In the genomic region with DNA sequence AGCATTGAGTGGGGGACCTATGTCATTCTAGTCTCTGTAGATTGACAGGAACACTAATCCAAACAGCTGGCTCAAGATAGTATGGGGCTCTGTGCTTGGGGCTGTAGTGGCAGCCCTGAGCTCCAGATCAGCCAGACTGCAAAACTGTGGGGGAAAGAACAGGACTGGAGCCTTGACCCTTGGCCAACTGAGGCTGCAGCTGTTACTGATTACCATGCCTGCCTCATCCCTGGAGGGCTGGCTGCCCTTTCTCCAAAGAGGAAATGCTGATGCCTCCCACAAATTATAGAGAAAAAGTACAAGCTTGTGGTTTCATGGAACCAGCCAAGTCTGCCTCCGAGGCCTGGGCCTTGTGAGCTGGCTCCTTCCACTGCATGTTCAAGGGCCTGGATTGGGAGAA, we compare ENCODE assay signal across 8 mouse cellular contexts. TPM values are rescaled to one million over a fixed set of nuclear protein-coding genes. Genes with fewer than 3 reads are reported as not detected.
A peak's percentile ranks its signal among the peaks of the same experiment; 100 is the strongest.
DNase-seq lines count a peak whose midpoint lies in the region; ATAC-seq lines count a peak whose summit lies in the region.

No protein-coding gene starts in this region.

- DNase-seq in Muller cell, postnatal 12 days (ENCODE audit: inconsistent ontology term): peak; percentile 78
- peak; percentile 12 for DNase-seq in adrenal gland, postnatal 25 days
- peak; percentile 38 to 46 for DNase-seq in heart, postnatal 10 days
- no peak for DNase-seq in urinary bladder, adult 18-20 months (ENCODE audit: low spot score in 2 of 2)
- no peak for DNase-seq in left cerebral cortex, adult 8-10 months (ENCODE audit: low spot score in 2 of 2)

- H3K4me1 ChIP-seq in limb, embryonic 15.5 days: peaks cover 38% of the 10 kb centered on the region
- no peaks in the 10 kb centered on the region; the same call in 1 of the 2 replicates for H3K4me1 ChIP-seq in forebrain, embryonic 16.5 days (replicated peaks; ENCODE audit: control insufficient read depth, insufficient read depth, low read length)

- H3K27me3 ChIP-seq in limb, embryonic 15.5 days: no peaks in the 10 kb centered on the region
- H3K27me3 ChIP-seq in forebrain, embryonic 16.5 days (replicated peaks; ENCODE audit: control insufficient read depth, insufficient read depth, low read length): no peaks in the 10 kb centered on the region

- H3K27ac ChIP-seq in limb, embryonic 15.5 days: peak overlapping the region; percentile 81
- no peak overlapping the region for H3K27ac ChIP-seq in forebrain, embryonic 16.5 days (ENCODE audit: low read length)

- no peak overlapping the region for H3K9ac ChIP-seq in limb, embryonic 15.5 days
- H3K9ac ChIP-seq in forebrain, embryonic 16.5 days (replicated peaks; ENCODE audit: low read depth, low read length): no peak overlapping the region

- WGBS in limb, embryonic 15.5 days: 26% methylated on average over 1 of the region's 1 CpGs
- 93% methylated on average over 1 of the region's 1 CpGs for WGBS in forebrain, embryonic 16.5 days

- ATAC-seq in limb, embryonic 15.5 days (ENCODE audit: insufficient number of reproducible peaks, low FRiP score, low TSS enrichment, low read depth): peak; percentile 54
- ATAC-seq in megakaryocyte-erythroid progenitor cell, adult 5-6 weeks (replicated peaks; ENCODE audit: low FRiP score, low TSS enrichment, poor library complexity, severe bottlenecking): no peak
- no peak for ATAC-seq in forebrain, embryonic 16.5 days

- H3K4me3 ChIP-seq in limb, embryonic 15.5 days: no peak overlapping the region
- H3K4me3 ChIP-seq in forebrain, embryonic 16.5 days (replicated peaks; ENCODE audit: low read length): no peak overlapping the region

- H3K4me2 ChIP-seq in limb, embryonic 15.5 days: no peak overlapping the region
- no peak overlapping the region for H3K4me2 ChIP-seq in forebrain, embryonic 16.5 days (ENCODE audit: low read length)

- H3K9me3 ChIP-seq in limb, embryonic 15.5 days: no peaks in the 10 kb centered on the region
- no peaks in the 10 kb centered on the region for H3K9me3 ChIP-seq in forebrain, embryonic 16.5 days (ENCODE audit: control insufficient read depth, low read length)

- intact Hi-C loops in heart, postnatal 10 days (cut with DNase I): no loop called here

- no peaks in the 10 kb centered on the region for H3K36me3 ChIP-seq in limb, embryonic 15.5 days
- no peaks in the 10 kb centered on the region for H3K36me3 ChIP-seq in forebrain, embryonic 16.5 days (ENCODE audit: control insufficient read depth, insufficient read depth)

RNA-seq across cellular contexts. Expression of a gene that starts 36.2 kb away (rescaled TPM):
- total RNA-seq in adrenal gland, postnatal 25 days (2021): 11.9 and 15.8 TPM in 2 replicates
- 1 to 10 TPM; 6.7 to 8.2 TPM for total RNA-seq in heart, postnatal 10 days (2021)
- 10.1 and 11.9 TPM in 2 replicates for polyA plus RNA-seq in limb, embryonic 15.5 days (2015; fragmentation: Nextera tagmentation; extraction: Ambion mirVana)
- total RNA-seq in megakaryocyte-erythroid progenitor cell, adult 5-6 weeks (2014; fragmentation: Nextera tagmentation): 5.4 and 9.9 TPM in 2 replicates
- 7.3 and 7.7 TPM in 2 replicates for total RNA-seq in megakaryocyte-erythroid progenitor cell, adult 5-6 weeks (2017)
- polyA plus RNA-seq in forebrain, embryonic 16.5 days (2015; fragmentation: Nextera tagmentation; extraction: Ambion mirVana): 12.0 and 19.7 TPM in 2 replicates
- total RNA-seq in left cerebral cortex, adult 8-10 months (2022): 10 to 100 TPM; 41.9 to 50.4 (median 47.5) TPM

RNA-seq across cellular contexts. Expression of a gene that starts 59.1 kb away (rescaled TPM):
- total RNA-seq in adrenal gland, postnatal 25 days (2021): 27.0 and 29.7 TPM in 2 replicates
- total RNA-seq in heart, postnatal 10 days (2021): 10 to 100 TPM; 16.4 to 17.9 TPM
- 15.3 and 15.7 TPM in 2 replicates for polyA plus RNA-seq in limb, embryonic 15.5 days (2015; fragmentation: Nextera tagmentation; extraction: Ambion mirVana)
- 66.5 and 85.9 TPM in 2 replicates for total RNA-seq in megakaryocyte-erythroid progenitor cell, adult 5-6 weeks (2014; fragmentation: Nextera tagmentation)
- 45.8 TPM in 2 replicates for total RNA-seq in megakaryocyte-erythroid progenitor cell, adult 5-6 weeks (2017)
- polyA plus RNA-seq in forebrain, embryonic 16.5 days (2015; fragmentation: Nextera tagmentation; extraction: Ambion mirVana): 20.0 and 23.2 TPM in 2 replicates
- 10 to 100 TPM; 24.8 to 28.9 (median 25.6) TPM for total RNA-seq in left cerebral cortex, adult 8-10 months (2022)

Comparison
In these comparisons a context has a peak if more than half of its experiments do, and no peak if none do; other contexts are left out.
1. DNase-seq: peak in Muller cell, postnatal 12 days (single experiment), adrenal gland, postnatal 25 days (single experiment) and heart, postnatal 10 days (2 of 2); none in urinary bladder, adult 18-20 months (0 of 2) and left cerebral cortex, adult 8-10 months (0 of 2).